Mouse (Mus musculus): Measurements from ENCODE around the gene Gtf2a1l. TPM values are rescaled to one million over a fixed set of nuclear protein-coding genes. Genes with fewer than 3 reads are reported as not detected.

Gene Gtf2a1l
- polyA plus RNA-seq, 1 experiment = not detected

GRCm38 (mm10) chr17:88629931-88630553 lies 38.4 kb upstream of the Gtf2a1l start:
- Histone ChIP-seq H3ac (ENCODE audit: control insufficient read depth, insufficient read length, low read depth) (peak overlapping the region; percentile 46), H3K36me3 (ENCODE audit: control insufficient read depth, insufficient read depth) (peaks cover 34% of the 10 kb centered on the region), H3K79me2 (ENCODE audit: control insufficient read depth, insufficient read depth) (peaks cover 95% of the 10 kb centered on the region), H3K27me3 (ENCODE audit: control insufficient read depth, insufficient read depth, insufficient read length) (no peaks in the 10 kb centered on the region), H3K4me3 (ENCODE audit: insufficient read depth, poor library complexity, severe bottlenecking) (peak overlapping the region; percentile 18), H3K79me3 (ENCODE audit: low read depth) (peaks cover 64% of the 10 kb centered on the region)
- no peak for TF ChIP-seq USF1 (IDR thresholded peaks at IDR 0.05; ENCODE audit: low read depth)
- TF ChIP-seq MYOD1 (IDR thresholded peaks at IDR 0.05; ENCODE audit: control insufficient read depth, insufficient read length, low read depth) = no peak
- TF ChIP-seq CTCF (IDR thresholded peaks at IDR 0.05; ENCODE audit: control insufficient read depth, insufficient read depth, insufficient read length) = no peak
- no peak for TF ChIP-seq FOSL1 (IDR thresholded peaks at IDR 0.05; ENCODE audit: insufficient read depth, low read length, poor library complexity, severe bottlenecking)
- TF ChIP-seq CEBPB (IDR thresholded peaks at IDR 0.05; ENCODE audit: low read depth) = no peak

- peaks cover 95% of the 10 kb centered on the region for H3K79me2 ChIP-seq (ENCODE audit: control insufficient read depth, insufficient read depth)
- no peak overlapping the region for H3K4me3 ChIP-seq (ENCODE audit: insufficient read depth, poor library complexity, severe bottlenecking)
- H3K27me3 ChIP-seq (ENCODE audit: control insufficient read depth, insufficient read depth, insufficient read length) = no peaks in the 10 kb centered on the region
- no peak overlapping the region for H3ac ChIP-seq (ENCODE audit: control insufficient read depth, insufficient read length, low read depth)
- peaks cover 39% of the 10 kb centered on the region for H3K36me3 ChIP-seq (ENCODE audit: control insufficient read depth, insufficient read depth)
- peaks cover 69% of the 10 kb centered on the region for H3K79me3 ChIP-seq (ENCODE audit: low read depth)
- TF ChIP-seq MYOG (IDR thresholded peaks at IDR 0.05; ENCODE audit: control insufficient read depth, extremely low read depth, insufficient read length) (no peak), CEBPB (IDR thresholded peaks at IDR 0.05; ENCODE audit: low read depth) (no peak), MAX (IDR thresholded peaks at IDR 0.05) (no peak), FOSL1 (IDR thresholded peaks at IDR 0.05; ENCODE audit: insufficient read depth, low read length, poor library complexity, severe bottlenecking) (no peak), USF1 (IDR thresholded peaks at IDR 0.05; ENCODE audit: low read depth) (no peak), MYOD1 (IDR thresholded peaks at IDR 0.05; ENCODE audit: control insufficient read depth, insufficient read length, low read depth) (no peak), CTCF (IDR thresholded peaks at IDR 0.05; ENCODE audit: control insufficient read depth, insufficient read depth, insufficient read length) (no peak)
These were observed 37.9 kb upstream of the Gtf2a1l start for GRCm38 (mm10) chr17:88630554-88630948.

- Histone ChIP-seq H3K27me3 (ENCODE audit: control insufficient read depth, insufficient read depth, insufficient read length) (no peaks in the 10 kb centered on the region), H3K36me3 (ENCODE audit: control insufficient read depth, insufficient read depth) (peaks cover 60% of the 10 kb centered on the region), H3K79me2 (ENCODE audit: control insufficient read depth, insufficient read depth) (peaks cover 98% of the 10 kb centered on the region), H3ac (ENCODE audit: control insufficient read depth, insufficient read length, low read depth) (no peak overlapping the region), H3K4me3 (ENCODE audit: insufficient read depth, poor library complexity, severe bottlenecking) (no peak overlapping the region), H3K79me3 (ENCODE audit: low read depth) (peaks cover 81% of the 10 kb centered on the region)
- no peak for TF ChIP-seq FOSL1 (IDR thresholded peaks at IDR 0.05; ENCODE audit: insufficient read depth, low read length, poor library complexity, severe bottlenecking)
- no peak for TF ChIP-seq USF1 (IDR thresholded peaks at IDR 0.05; ENCODE audit: low read depth)
- TF ChIP-seq CEBPB (IDR thresholded peaks at IDR 0.05; ENCODE audit: low read depth) = no peak
These were observed 35.8 kb upstream of the Gtf2a1l start for GRCm38 (mm10) chr17:88632631-88633030.

GRCm38 (mm10) chr17:88636076-88636475 lies 32.4 kb upstream of the Gtf2a1l start:
- Histone ChIP-seq H3K79me3 (ENCODE audit: low read depth) (peaks cover 69% of the 10 kb centered on the region), H3K4me3 (ENCODE audit: insufficient read depth, poor library complexity, severe bottlenecking) (no peak overlapping the region)

GRCm38 (mm10) chr17:88636587-88636986 lies 31.9 kb upstream of the Gtf2a1l start:
- Histone ChIP-seq H3K79me3 (ENCODE audit: low read depth) (peaks cover 66% of the 10 kb centered on the region), H3K27me3 (ENCODE audit: control insufficient read depth, insufficient read depth, insufficient read length) (no peaks in the 10 kb centered on the region), H3ac (ENCODE audit: control insufficient read depth, insufficient read length, low read depth) (no peak overlapping the region), H3K79me2 (ENCODE audit: control insufficient read depth, insufficient read depth) (peaks cover 80% of the 10 kb centered on the region), H3K4me3 (ENCODE audit: insufficient read depth, poor library complexity, severe bottlenecking) (no peak overlapping the region), H3K36me3 (ENCODE audit: control insufficient read depth, insufficient read depth) (peaks cover 81% of the 10 kb centered on the region)
- TF ChIP-seq MYOD1 (IDR thresholded peaks at IDR 0.05; ENCODE audit: control insufficient read depth, insufficient read length, low read depth) = no peak
- no peak for TF ChIP-seq MYOG (IDR thresholded peaks at IDR 0.05; ENCODE audit: control insufficient read depth, extremely low read depth, insufficient read length)
- no peak for TF ChIP-seq MAX (IDR thresholded peaks at IDR 0.05)
- TF ChIP-seq CEBPB (IDR thresholded peaks at IDR 0.05; ENCODE audit: low read depth) = no peak
- no peak for TF ChIP-seq USF1 (IDR thresholded peaks at IDR 0.05; ENCODE audit: low read depth)
- TF ChIP-seq CTCF (IDR thresholded peaks at IDR 0.05; ENCODE audit: control insufficient read depth, insufficient read depth, insufficient read length) = no peak
- TF ChIP-seq FOSL1 (IDR thresholded peaks at IDR 0.05; ENCODE audit: insufficient read depth, low read length, poor library complexity, severe bottlenecking) = no peak

More at GRCm38 (mm10) chr17:88636076-88636475, 32.4 kb upstream of the Gtf2a1l start:
- peaks cover 80% of the 10 kb centered on the region for H3K79me2 ChIP-seq (ENCODE audit: control insufficient read depth, insufficient read depth)
- TF ChIP-seq FOSL1 (IDR thresholded peaks at IDR 0.05; ENCODE audit: insufficient read depth, low read length, poor library complexity, severe bottlenecking) (no peak), MAX (IDR thresholded peaks at IDR 0.05) (no peak), CTCF (IDR thresholded peaks at IDR 0.05; ENCODE audit: control insufficient read depth, insufficient read depth, insufficient read length) (no peak), USF1 (IDR thresholded peaks at IDR 0.05; ENCODE audit: low read depth) (no peak), MYOG (IDR thresholded peaks at IDR 0.05; ENCODE audit: control insufficient read depth, extremely low read depth, insufficient read length) (no peak), MYOD1 (IDR thresholded peaks at IDR 0.05; ENCODE audit: control insufficient read depth, insufficient read length, low read depth) (no peak), CEBPB (IDR thresholded peaks at IDR 0.05; ENCODE audit: low read depth) (no peak)
- no peaks in the 10 kb centered on the region for H3K27me3 ChIP-seq (ENCODE audit: control insufficient read depth, insufficient read depth, insufficient read length)
- no peak overlapping the region for H3ac ChIP-seq (ENCODE audit: control insufficient read depth, insufficient read length, low read depth)
- peaks cover 76% of the 10 kb centered on the region for H3K36me3 ChIP-seq (ENCODE audit: control insufficient read depth, insufficient read depth)

- Histone ChIP-seq H3K27me3 (ENCODE audit: control insufficient read depth, insufficient read depth, insufficient read length) (no peaks in the 10 kb centered on the region), H3K79me3 (ENCODE audit: low read depth) (peaks cover 25% of the 10 kb centered on the region), H3K36me3 (ENCODE audit: control insufficient read depth, insufficient read depth) (peaks cover 70% of the 10 kb centered on the region), H3K4me3 (ENCODE audit: insufficient read depth, poor library complexity, severe bottlenecking) (no peak overlapping the region), H3ac (ENCODE audit: control insufficient read depth, insufficient read length, low read depth) (no peak overlapping the region), H3K79me2 (ENCODE audit: control insufficient read depth, insufficient read depth) (peaks cover 40% of the 10 kb centered on the region)
- peak; percentile 35 for TF ChIP-seq CTCF (IDR thresholded peaks at IDR 0.05; ENCODE audit: control insufficient read depth, insufficient read depth, insufficient read length)
- TF ChIP-seq USF1 (IDR thresholded peaks at IDR 0.05; ENCODE audit: low read depth) = no peak
These were observed 27.4 kb upstream of the Gtf2a1l start for GRCm38 (mm10) chr17:88641012-88641411.

All from C2C12 (cell line).